Mouse (Mus musculus) neural tube, embryonic 14.5 days (tissue): ENCODE measurements around the gene H2-M5. TPM values are rescaled to one million over a fixed set of nuclear protein-coding genes. Genes with fewer than 3 reads are reported as not detected.

ENCODE experiments used
- ATAC-seq: fragments of 200-750 bp; cut with Nextera tagmentation; 2 replicates; pipeline ENCODE4 v1.8.0; 2017; ENCODE audit warnings: low read depth, mild to moderate bottlenecking, moderate TSS enrichment, moderate library complexity
- H3K27ac ChIP-seq: fragments of 300-500 bp; sonication (generic); 2 replicates; pipeline ENCODE4 v1.5.1; 2014; ENCODE audit warnings: low read depth, mild to moderate bottlenecking, control low read depth, low read length, moderate library complexity, mixed read lengths
- H3K27me3 ChIP-seq: fragments of 300-500 bp; sonication (generic); 2 replicates; pipeline ENCODE4 v1.6.1; 2014; ENCODE audit warnings: low read length; ENCODE audit not compliant: control insufficient read depth, insufficient read depth
- H3K36me3 ChIP-seq: fragments of 300-500 bp; sonication (generic); 2 replicates; pipeline ENCODE4 v1.6.1; 2014; ENCODE audit warnings: low read length, mixed read lengths; ENCODE audit not compliant: control insufficient read depth, insufficient read depth
- H3K4me1 ChIP-seq: fragments of 300-500 bp; sonication (generic); 2 replicates; pipeline ENCODE4 v1.6.1; 2014; ENCODE audit warnings: low read length; ENCODE audit not compliant: control insufficient read depth, insufficient read depth
- H3K4me2 ChIP-seq: fragments of 300-500 bp; sonication (generic); 2 replicates; pipeline ENCODE4 v1.6.1; 2014; ENCODE audit warnings: mild to moderate bottlenecking, low read depth, low read length, control low read depth
- H3K4me3 ChIP-seq: fragments of 300-500 bp; sonication (generic); 2 replicates; pipeline ENCODE4 v1.5.1; 2014; ENCODE audit warnings: low read depth, low read length, control low read depth, mixed read lengths
- H3K9ac ChIP-seq: fragments of 300-500 bp; sonication (generic); replicated peaks from 2 replicates; pipeline ENCODE4 v1.6.1; 2014; ENCODE audit warnings: low read depth, mild to moderate bottlenecking, control low read depth, low read length, mixed read lengths
- H3K9me3 ChIP-seq: fragments of 300-500 bp; sonication (generic); 2 replicates; pipeline ENCODE4 v1.6.1; 2016; ENCODE audit warnings: low read length; ENCODE audit not compliant: control insufficient read depth
- WGBS: fragments of 180-500 bp; shearing (Covaris S2); extraction: QIAGEN DNeasy Blood & Tissue Kit; methylation state at CpG from one replicate; pipeline ENCODE4 v1.1.7; 2014; 5-methylcytosine and 5-hydroxymethylcytosine counted together
- polyA plus RNA-seq: library from polyadenylated mRNA; unstranded; fragments of >200 nt; fragmentation: Nextera tagmentation; extraction: Ambion mirVana; gene quantifications from 2 replicates; pipeline ENCODE4 v1.2.1, GENCODE M21; 2014

The H2-M5 gene
- polyA plus RNA-seq, 1 experiment from 2014 or later = 2.1 TPM

DNA sequence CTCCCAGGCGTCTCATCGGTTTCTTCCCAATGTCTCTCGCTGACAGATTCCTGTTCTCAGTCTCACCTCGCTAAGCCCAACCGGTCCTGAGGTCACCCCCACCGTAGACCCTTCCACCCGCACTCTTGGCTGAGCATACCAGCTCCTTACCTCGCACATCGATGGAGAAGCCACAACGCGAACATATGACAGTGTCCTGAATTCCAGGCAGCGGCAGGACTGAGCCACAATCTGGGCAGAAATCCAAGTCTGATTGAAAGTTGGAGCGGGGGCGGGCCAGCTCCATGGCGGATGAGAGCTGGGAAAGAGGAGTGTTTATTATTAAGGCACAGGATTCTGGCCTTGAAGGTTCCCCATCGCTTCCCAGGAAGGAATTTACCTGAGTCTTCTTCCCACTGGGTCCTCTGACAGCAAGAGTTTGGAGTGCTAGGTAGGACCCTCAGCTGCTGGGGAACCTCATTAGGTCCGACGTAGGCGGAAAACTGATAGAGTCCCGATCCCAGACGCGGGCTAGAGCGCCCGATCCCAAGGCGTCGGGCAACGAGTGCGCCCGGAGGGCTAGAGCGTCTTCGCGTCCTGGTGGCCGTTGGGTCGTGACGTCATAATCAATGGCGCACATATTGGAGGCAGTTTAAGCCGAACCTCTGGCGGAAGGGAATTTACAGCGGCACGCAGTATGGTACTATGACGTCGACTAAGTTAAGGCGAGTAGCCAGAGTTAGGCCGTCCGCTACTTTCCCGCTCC is 31.2 kb downstream of the H2-M5 start, which contains the start of the genes Znrd1 and Znrd1as:
Gene Znrd1, minus strand, starts transcription at position 561 of the 745 bp plus-strand sequence.
Gene Znrd1as, plus strand, starts transcription at position 594 of the 745 bp plus-strand sequence.
- peak within 1 kb of the TSS; percentile 75 for H3K27ac ChIP-seq
- peak within 1 kb of the TSS; percentile 68 for H3K9ac ChIP-seq
- H3K4me2 ChIP-seq = peak within 1 kb of the TSS; percentile 75
- H3K36me3 ChIP-seq = no peaks in the 10 kb centered on the region; the same call in 1 of the 2 replicates
- H3K4me3 ChIP-seq = peak within 1 kb of the TSS; percentile 65
- peaks cover 12% of the 10 kb centered on the region; the same call in 1 of the 2 replicates for H3K4me1 ChIP-seq
- ATAC-seq = peak; percentile 98
- under 1% methylated on average over 46 of the region's 46 CpGs for WGBS
- H3K27me3 ChIP-seq = no peaks in the 10 kb centered on the region
- no peaks in the 10 kb centered on the region for H3K9me3 ChIP-seq

DNA sequence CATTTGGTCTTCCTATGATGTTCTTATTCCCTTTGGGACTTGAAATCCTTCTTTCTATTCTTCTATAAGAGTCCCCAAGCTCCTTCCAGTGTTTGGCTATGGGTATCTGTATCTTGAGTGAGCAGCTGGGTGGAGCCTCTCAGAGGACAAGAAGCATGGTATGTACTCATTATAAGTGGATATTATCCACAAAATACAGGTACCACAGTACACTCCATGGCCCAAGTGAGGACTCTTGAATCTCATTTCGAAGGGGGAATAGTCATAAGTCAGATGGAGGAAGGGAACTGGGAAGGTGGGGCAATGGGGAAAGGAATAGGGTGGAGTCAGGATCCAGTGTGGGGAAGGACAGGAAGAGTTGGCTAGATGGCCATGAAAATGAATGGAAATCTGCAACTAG is 36.3 kb downstream of the H2-M5 start:
- Histone ChIP-seq H3K27ac (no peak overlapping the region), H3K4me2 (no peak overlapping the region), H3K27me3 (no peaks in the 10 kb centered on the region), H3K9me3 (no peaks in the 10 kb centered on the region), H3K9ac (no peak overlapping the region), H3K4me3 (no peak overlapping the region), H3K4me1 (peaks cover 13% of the 10 kb centered on the region; the same call in 1 of the 2 replicates), H3K36me3 (peaks cover 6% of the 10 kb centered on the region)
- WGBS = 95% methylated on average over 1 of the region's 1 CpGs
- no peak for ATAC-seq

DNA sequence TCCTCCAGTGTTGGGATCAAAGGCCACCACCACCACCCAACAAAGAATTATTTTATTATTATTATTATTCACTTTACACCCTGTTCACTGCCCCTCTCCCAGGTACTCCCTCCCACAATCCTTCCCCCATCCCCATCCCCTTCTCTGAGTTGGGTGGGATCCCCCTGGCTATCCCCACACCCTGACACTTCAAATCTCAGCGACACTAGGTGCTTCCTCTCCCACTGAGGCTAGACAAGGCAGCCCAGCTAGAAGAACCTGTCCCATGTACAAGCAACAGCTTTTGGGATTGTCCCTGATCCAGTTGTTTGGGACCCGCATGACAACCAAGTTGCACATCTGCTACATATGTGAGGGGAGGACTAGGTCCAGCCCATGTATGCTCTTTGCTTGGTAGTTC is 36.7 kb downstream of the H2-M5 start:
- 89% methylated on average over 2 of the region's 2 CpGs for WGBS
- H3K4me1 ChIP-seq = peaks cover 12% of the 10 kb centered on the region; the same call in 1 of the 2 replicates
- no peak overlapping the region for H3K4me3 ChIP-seq
- peaks cover 6% of the 10 kb centered on the region for H3K36me3 ChIP-seq
- ATAC-seq = no peak
- no peak overlapping the region for H3K27ac ChIP-seq
- no peak overlapping the region for H3K4me2 ChIP-seq
- no peak overlapping the region for H3K9ac ChIP-seq
- no peaks in the 10 kb centered on the region for H3K27me3 ChIP-seq
- no peaks in the 10 kb centered on the region for H3K9me3 ChIP-seq

DNA sequence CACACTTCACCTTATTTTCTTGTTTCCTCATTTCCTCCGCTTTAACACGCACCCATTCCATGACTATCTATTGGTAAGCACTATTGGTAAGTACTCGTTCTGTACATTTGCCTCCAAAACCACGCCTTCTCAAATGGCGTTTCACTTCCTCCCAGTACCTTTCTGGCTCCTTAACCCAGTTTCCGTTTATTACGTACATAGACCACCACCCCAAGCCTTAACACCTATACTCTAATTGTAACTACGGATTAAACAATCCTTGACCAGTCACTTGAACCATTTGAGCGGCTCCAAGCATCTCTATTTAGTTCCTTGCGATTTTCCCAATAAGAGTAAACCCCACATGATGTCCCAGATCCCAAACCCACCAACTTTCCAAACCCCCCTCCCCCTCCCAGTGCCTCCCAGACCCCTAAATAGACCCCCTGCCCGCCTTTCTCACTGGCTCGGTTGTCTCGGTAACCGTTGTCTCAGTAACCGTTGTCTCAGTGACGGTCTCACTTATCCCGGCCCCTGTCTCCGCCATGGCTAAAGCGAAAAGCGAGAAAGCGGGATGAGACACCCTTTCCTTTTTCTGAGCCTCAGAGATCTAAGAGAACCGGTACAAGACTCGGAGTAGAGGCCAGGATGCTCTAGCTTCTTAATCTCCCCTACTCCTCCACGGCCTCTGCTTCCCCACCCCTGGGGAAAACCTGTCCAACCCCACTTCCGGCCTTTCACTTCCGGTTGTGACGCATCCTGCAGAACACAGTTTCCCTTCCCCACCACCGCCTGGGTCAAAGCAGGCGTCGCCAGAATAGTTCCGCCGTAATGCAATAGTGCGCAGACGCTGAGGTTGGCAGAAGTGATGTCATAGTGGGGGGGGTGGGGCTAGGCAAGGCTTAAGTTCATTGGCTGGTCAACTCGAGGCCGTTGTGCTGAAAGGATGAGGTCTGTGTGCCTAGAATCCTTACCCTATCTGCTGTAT is 38.1 kb downstream of the H2-M5 start, which contains the start of gene Ppp1r11:
Gene Ppp1r11, minus strand, starts transcription at position 761 of the 967 bp plus-strand sequence.
- Histone ChIP-seq H3K27me3 (no peaks in the 10 kb centered on the region), H3K4me1 (peaks cover 13% of the 10 kb centered on the region; the same call in 1 of the 2 replicates), H3K27ac (peak within 1 kb of the TSS; percentile 89), H3K36me3 (peaks cover 6% of the 10 kb centered on the region), H3K4me3 (peak within 1 kb of the TSS; percentile 68), H3K9ac (peak within 1 kb of the TSS; percentile 67), H3K4me2 (peak within 1 kb of the TSS; percentile 81), H3K9me3 (no peaks in the 10 kb centered on the region)
- ATAC-seq = peak; percentile 96
- 2% methylated on average over 36 of the region's 36 CpGs for WGBS

DNA sequence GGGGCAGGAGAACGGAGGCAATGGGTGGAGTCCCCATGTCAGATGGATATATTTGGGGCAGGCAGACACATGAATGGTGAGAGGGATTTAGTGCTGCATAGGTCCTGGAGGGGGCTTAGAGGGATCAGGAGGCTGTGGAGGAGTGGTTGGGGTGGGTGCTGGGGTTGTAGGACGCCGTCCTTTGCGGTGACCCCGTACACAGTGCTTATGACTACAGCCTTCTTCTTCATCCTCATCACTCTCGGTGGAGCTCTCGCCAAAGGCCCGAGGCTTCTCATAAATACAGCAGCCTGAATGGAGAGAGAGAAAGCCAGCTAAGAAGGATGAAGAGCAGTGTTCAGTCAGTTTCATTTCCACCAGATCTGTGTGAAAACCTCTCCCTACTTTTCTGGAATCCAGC is 40.1 kb downstream of the H2-M5 start:
- Histone ChIP-seq H3K9me3 (no peaks in the 10 kb centered on the region), H3K27me3 (peaks cover 4% of the 10 kb centered on the region; the same call in 1 of the 2 replicates), H3K4me3 (no peak overlapping the region), H3K27ac (no peak overlapping the region), H3K36me3 (peaks cover 6% of the 10 kb centered on the region; the same call in 1 of the 2 replicates), H3K9ac (no peak overlapping the region), H3K4me2 (no peak overlapping the region), H3K4me1 (peaks cover 16% of the 10 kb centered on the region; the same call in 1 of the 2 replicates)
- no peak for ATAC-seq
- WGBS = 93% methylated on average over 8 of the region's 8 CpGs

DNA sequence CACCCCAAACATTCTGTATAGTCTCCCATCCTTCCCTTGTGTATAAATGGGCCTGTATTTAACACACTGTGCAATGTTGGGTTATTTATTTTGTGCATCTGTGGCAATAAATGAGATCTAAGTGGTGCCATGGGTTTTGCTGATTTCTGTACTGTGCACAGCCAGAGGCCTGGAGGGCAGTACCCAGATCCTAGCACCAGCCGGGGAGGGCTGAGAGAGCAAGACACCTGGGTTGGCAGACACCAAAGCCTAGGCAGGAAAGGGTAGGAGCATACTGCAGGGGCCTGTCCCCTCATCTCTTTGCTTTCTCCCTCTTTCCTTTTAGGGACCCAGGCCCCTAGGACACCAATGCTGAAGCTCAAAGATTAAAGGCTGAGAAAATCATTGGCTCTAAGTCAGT is 41.1 kb downstream of the H2-M5 start:
- Histone ChIP-seq H3K4me3 (no peak overlapping the region), H3K4me2 (no peak overlapping the region), H3K9ac (no peak overlapping the region), H3K9me3 (no peaks in the 10 kb centered on the region), H3K4me1 (peaks cover 16% of the 10 kb centered on the region; the same call in 1 of the 2 replicates), H3K36me3 (peaks cover 6% of the 10 kb centered on the region; the same call in 1 of the 2 replicates), H3K27ac (no peak overlapping the region), H3K27me3 (peaks cover 8% of the 10 kb centered on the region; the same call in 1 of the 2 replicates)
- no peak for ATAC-seq
- WGBS = 74% methylated on average over 1 of the region's 1 CpGs

DNA sequence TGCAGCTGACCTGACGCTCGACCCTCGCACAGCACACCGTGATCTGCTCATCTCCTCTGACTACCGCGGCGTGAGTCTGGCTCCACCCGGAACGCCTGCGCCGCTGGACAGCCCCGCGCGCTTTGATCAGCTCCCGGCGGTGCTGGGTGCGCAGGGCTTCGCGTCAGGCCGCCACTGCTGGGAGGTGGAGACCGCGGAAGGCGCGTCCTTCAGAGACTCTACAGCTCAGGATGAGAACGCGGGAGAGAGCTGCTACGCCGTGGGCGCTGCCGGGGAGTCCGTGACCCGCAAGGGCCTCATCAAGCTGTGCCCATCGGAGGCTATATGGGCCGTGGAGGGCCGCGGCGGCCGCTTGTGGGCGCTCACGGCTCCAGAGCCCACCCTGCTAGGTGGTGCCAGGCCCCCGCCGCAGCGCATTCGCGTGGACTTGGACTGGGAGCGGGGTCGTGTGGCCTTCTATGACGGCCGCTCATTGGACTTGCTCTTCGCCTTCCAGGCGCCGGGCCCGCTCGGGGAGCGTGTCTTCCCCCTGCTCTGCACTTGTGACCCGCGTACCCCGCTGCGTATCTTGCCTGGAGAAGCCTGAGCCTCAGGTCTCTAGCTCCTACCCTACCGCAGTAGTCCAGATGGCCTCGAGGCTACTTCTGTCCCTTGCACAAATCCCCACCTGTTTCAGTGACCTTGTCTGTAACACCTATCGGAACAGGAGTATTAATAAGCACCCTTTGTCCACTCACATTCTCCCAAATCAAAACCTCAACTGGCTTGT is 42.1 kb downstream of the H2-M5 start:
- Histone ChIP-seq H3K4me3 (peak overlapping the region; percentile 53), H3K9me3 (no peaks in the 10 kb centered on the region), H3K27me3 (peaks cover 19% of the 10 kb centered on the region), H3K4me1 (peaks cover 16% of the 10 kb centered on the region; the same call in 1 of the 2 replicates), H3K36me3 (peaks cover 6% of the 10 kb centered on the region; the same call in 1 of the 2 replicates), H3K27ac (peak overlapping the region; percentile 78), H3K9ac (peak overlapping the region; percentile 81), H3K4me2 (peak overlapping the region; percentile 94)
- 2% methylated on average over 62 of the region's 62 CpGs for WGBS
- peak; percentile 54 for ATAC-seq

DNA sequence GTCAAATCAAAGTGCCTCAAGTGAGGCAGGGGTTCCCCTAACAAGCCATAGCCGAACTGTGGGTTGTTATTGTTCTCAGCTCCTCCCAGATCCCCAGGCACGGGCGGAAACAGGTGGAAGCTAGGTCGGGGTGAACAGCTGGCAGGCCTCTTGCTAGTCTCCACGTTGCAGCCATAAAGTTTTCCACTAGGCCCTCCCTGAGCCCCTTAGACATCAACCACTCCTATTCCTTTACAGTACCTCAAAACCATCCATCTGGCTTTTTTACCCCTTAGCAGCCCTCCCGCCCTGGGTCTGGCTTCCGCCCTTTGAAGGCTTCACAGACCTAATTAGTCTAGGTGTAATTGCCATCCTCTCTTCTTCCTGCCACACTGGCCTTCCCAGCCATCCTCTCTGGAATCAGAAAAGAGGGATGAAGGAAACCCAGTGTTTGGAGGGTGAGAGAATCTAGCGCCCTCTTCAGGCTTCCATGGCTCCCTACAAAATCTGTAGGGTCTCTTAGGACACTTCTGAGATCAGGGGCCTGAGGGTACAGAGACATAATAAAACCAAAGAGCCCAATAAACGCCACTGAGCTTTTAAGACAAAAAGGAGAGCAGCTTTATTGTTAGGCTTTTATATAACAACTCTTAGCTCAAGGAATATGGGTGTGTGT is 45.1 kb downstream of the H2-M5 start:
- Histone ChIP-seq H3K4me2 (no peak overlapping the region), H3K27ac (no peak overlapping the region), H3K27me3 (peaks cover 22% of the 10 kb centered on the region), H3K4me1 (peaks cover 8% of the 10 kb centered on the region; the same call in 1 of the 2 replicates), H3K36me3 (peaks cover 6% of the 10 kb centered on the region; the same call in 1 of the 2 replicates), H3K9me3 (no peaks in the 10 kb centered on the region), H3K4me3 (no peak overlapping the region), H3K9ac (no peak overlapping the region)
- ATAC-seq = no peak
- WGBS = 5% methylated on average over 9 of the region's 9 CpGs
